Mouse (Mus musculus): ENCODE results near the gene Ptprd.

DNA sequence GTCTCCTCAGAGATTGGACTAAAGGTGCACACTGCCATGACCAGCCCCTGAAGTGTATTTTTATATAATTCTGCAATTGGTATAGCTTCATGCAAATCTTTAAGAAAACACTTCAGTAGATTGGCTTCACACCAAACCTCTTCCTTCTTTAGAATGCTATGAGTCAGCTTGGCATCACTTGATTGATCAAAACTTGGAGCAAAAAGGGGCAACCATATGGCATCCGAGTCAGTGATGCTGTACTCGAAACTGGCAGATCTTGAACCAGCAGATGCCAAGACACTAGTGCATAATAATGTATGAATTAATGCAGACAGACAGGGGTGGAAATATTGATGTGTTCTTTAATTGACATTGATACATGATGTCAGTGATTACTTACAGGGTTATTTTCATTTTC is 1056.2 kb downstream of the Ptprd start:
- TF ChIP-seq EP300 (IDR thresholded peaks at IDR 0.05) (no peak), CTCF (IDR thresholded peaks at IDR 0.05) (no peak)

Measured in lung, postnatal 0 days (tissue).